Mouse (Mus musculus): ENCODE results near the gene F10.

GRCm38 (mm10) chr8:13021830-13022229 is 15.3 kb upstream of the F10 start:
- no peak for TF ChIP-seq POLR2A (IDR thresholded peaks at IDR 0.05; ENCODE audit: insufficient read depth, low read length)
- no peak for TF ChIP-seq EP300 (IDR thresholded peaks at IDR 0.05; ENCODE audit: insufficient read depth, low read depth, low read length)
- TF ChIP-seq CTCF (IDR thresholded peaks at IDR 0.05; ENCODE audit: low read depth, low read length): no peak

Measured in ES-Bruce4 (cell line).